Mouse (Mus musculus) ovary, adult 2 months (tissue): Measurements from ENCODE around the gene Gm45711. TPM values are rescaled to one million over a fixed set of nuclear protein-coding genes. Genes with fewer than 3 reads are reported as not detected.

Experiments
- polyA plus RNA-seq: library from polyadenylated mRNA; depleted of rRNA; stranded (reverse); fragments of >200 nt; gene quantifications from 2 replicates; pipeline ENCODE4 v1.2.3, GENCODE M21; 2012; rRNA removed

Gm45711 gene
- 1.3 and 2.6 TPM in 2 replicates for polyA plus RNA-seq

GRCm38 (mm10) chr8:104309441-104310155 is at the start of gene Gm45711, which contains the start of gene Cmtm1:
TSS of gene Gm45711 (minus strand) at chr8:104310081.
TSS of gene Cmtm1 (minus strand) at chr8:104310145.

GRCm38 (mm10) chr8:104339229-104339982 is 29.5 kb upstream of the Gm45711 start, which contains the start of gene Cmtm3:
TSS of gene Cmtm3 (plus strand) at chr8:104339410.

GRCm38 (mm10) chr8:104321930-104322329 is 12.0 kb upstream of the Gm45711 start, which contains the start of gene Cmtm2b:
TSS of gene Cmtm2b (plus strand) at chr8:104322230.

GRCm38 (mm10) chr8:104321267-104321666 is 11.4 kb upstream of the Gm45711 start, which contains the start of gene Gm11020:
TSS of gene Gm11020 (plus strand) at chr8:104321567.

GRCm38 (mm10) chr8:104293081-104293480 is 16.8 kb downstream of the Gm45711 start, which contains the start of gene Cmtm2a:
TSS of gene Cmtm2a (minus strand) at chr8:104293181.

GRCm38 (mm10) chr8:104250439-104251367 is 59.2 kb downstream of the Gm45711 start, which contains the start of gene Cklf:
TSS of gene Cklf (plus strand) at chr8:104250861.

GRCm38 (mm10) chr8:104248276-104248675 is 61.6 kb downstream of the Gm45711 start, which contains the start of gene Tk2:
TSS of gene Tk2 (minus strand) at chr8:104248558.

Other genes with a start within 250 kb of the Gm45711 start
- gene Cdh5, start 208.5 kb downstream of the Gm45711 start, polyA plus RNA-seq = 49.1 and 57.5 TPM in 2 replicates
- gene Bean1, start 139.6 kb downstream of the Gm45711 start, polyA plus RNA-seq = 30.2 and 33.8 TPM in 2 replicates
- 35.1 and 35.8 TPM in 2 replicates for gene Tk2, start 61.5 kb downstream of the Gm45711 start, polyA plus RNA-seq
- gene Cklf, start 59.2 kb downstream of the Gm45711 start, polyA plus RNA-seq = 8.8 and 14.4 TPM in 2 replicates
- gene Cmtm2a, start 16.9 kb downstream of the Gm45711 start, polyA plus RNA-seq = 3.2 and 4.2 TPM in 2 replicates
- gene Cmtm1, start 64 bp upstream of the Gm45711 start, polyA plus RNA-seq = 0.07 and 0.14 TPM in 2 replicates
- gene Gm11020, start 11.5 kb upstream of the Gm45711 start, polyA plus RNA-seq = not detected in 2 replicates
- gene Cmtm2b, start 12.1 kb upstream of the Gm45711 start, polyA plus RNA-seq = 0.19 TPM in 1 of 2 replicates, not detected in the other
- 554 and 599 TPM in 2 replicates for gene Cmtm3, start 29.3 kb upstream of the Gm45711 start, polyA plus RNA-seq
- gene Cmtm4, start 85.7 kb upstream of the Gm45711 start, polyA plus RNA-seq = 18.6 and 19.0 TPM in 2 replicates
- gene Dync1li2, start 133.0 kb upstream of the Gm45711 start, polyA plus RNA-seq = 14.7 and 16.0 TPM in 2 replicates
- 0.13 and 0.15 TPM in 2 replicates for gene Terb1, start 199.8 kb upstream of the Gm45711 start, polyA plus RNA-seq
- gene Nae1, start 224.6 kb upstream of the Gm45711 start, polyA plus RNA-seq = 3.4 and 5.2 TPM in 2 replicates
- gene Car7, start 224.6 kb upstream of the Gm45711 start, polyA plus RNA-seq = 6.4 and 6.6 TPM in 2 replicates